Mouse (Mus musculus): Measurements from ENCODE around the gene Mtmr12.

- TF ChIP-seq CTCF (IDR thresholded peaks at IDR 0.05 in 2 of 3, conservative IDR thresholded peaks at IDR 0.05 in 1 of 3; ENCODE audit: control insufficient read depth in 1 of 3, insufficient read depth in 1 of 3, low read depth in 2 of 3, low read length in 3 of 3, poor library complexity in 1 of 3, severe bottlenecking in 1 of 3) (no peak), MXI1 (IDR thresholded peaks at IDR 0.05; ENCODE audit: low read depth, low read length) (no peak; the same call in 1 of the 2 replicates), EP300 (IDR thresholded peaks at IDR 0.05; ENCODE audit: low read depth in 1 of 2, low read length in 2 of 2) (no peak), KAT2A (conservative IDR thresholded peaks at IDR 0.05; ENCODE audit: low read depth, low read length) (no peak), POLR2A (IDR thresholded peaks at IDR 0.05; ENCODE audit: control insufficient read depth in 1 of 2, insufficient read depth in 1 of 2, low read depth in 1 of 2, low read length in 2 of 2, poor library complexity in 1 of 2) (no peak), ZNF384 (IDR thresholded peaks at IDR 0.05; ENCODE audit: low read depth, low read length) (peak; percentile 86), E2F4 (IDR thresholded peaks at IDR 0.05; ENCODE audit: borderline replicate concordance, low read depth, low read length) (no peak), TBP (IDR thresholded peaks at IDR 0.05; ENCODE audit: low read depth, low read length) (no peak), POLR2AphosphoS2 (IDR thresholded peaks at IDR 0.05; ENCODE audit: low read length) (no peak), MAX (IDR thresholded peaks at IDR 0.05; ENCODE audit: low read length) (no peak), POLR2AphosphoS5 (IDR thresholded peaks at IDR 0.05; ENCODE audit: borderline replicate concordance, low read depth, low read length) (no peak; the same call in 1 of the 2 replicates)
Measured at GRCm38 (mm10) chr15:12320441-12321090, 115.7 kb downstream of the Mtmr12 start.

Data from MEL (cell line).